Mouse (Mus musculus): ENCODE measurements around the gene Gatb.

Gatb gene

GRCm38 (mm10) chr3:85659681-85660080 lies 85.8 kb downstream of the Gatb start:
- no peak for DNase-seq (ENCODE audit: low read depth)

GRCm38 (mm10) chr3:85661926-85662813 lies 88.3 kb downstream of the Gatb start:
- DNase-seq (ENCODE audit: low read depth): no peak

DNA sequence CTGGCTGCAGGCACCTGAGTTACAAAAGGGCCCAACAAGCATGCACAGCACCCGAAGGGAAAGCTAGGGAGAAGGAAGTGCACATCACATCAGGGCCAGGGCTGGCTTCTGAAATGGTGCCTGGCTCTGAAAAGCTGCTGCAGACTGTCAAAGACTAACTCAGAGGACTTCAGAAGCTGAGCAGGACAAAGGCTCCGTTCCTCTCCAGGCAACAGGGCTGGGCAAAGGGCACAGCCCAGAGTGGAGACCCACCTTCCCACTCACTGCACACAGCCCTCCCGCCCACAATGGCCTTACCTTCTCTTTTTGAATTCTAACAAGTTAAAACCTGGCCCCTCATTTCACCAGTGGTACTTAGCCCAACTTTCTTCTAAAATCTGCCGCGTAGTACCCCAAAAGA lies 89.9 kb downstream of the Gatb start:
- DNase-seq (ENCODE audit: low read depth): no peak

GRCm38 (mm10) chr3:85664591-85665171 lies 90.8 kb downstream of the Gatb start:
- DNase-seq (ENCODE audit: low read depth): no peak

DNA sequence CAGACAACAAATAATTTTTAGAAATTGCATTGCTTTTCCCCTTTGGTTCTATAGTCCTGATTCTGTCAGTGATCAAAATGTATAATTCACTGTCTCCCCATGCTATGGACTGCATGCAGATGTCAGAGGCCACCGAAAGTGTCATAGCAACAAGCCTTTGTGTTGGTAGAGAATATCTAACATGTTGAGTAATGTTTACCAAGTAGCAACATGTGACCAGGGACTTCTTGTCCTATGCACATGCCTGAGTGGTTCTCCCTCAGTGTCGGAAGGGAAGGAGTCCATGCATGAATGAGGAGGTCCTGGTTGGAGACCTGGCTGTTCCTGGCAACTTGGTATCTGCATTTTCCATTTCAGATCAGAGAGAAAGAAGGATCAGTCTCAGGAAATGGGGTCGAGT lies 92.2 kb downstream of the Gatb start:
- DNase-seq (ENCODE audit: low read depth): no peak

- no peak for DNase-seq (ENCODE audit: low read depth)
Measured at GRCm38 (mm10) chr3:85666736-85667135, 92.8 kb downstream of the Gatb start.

DNA sequence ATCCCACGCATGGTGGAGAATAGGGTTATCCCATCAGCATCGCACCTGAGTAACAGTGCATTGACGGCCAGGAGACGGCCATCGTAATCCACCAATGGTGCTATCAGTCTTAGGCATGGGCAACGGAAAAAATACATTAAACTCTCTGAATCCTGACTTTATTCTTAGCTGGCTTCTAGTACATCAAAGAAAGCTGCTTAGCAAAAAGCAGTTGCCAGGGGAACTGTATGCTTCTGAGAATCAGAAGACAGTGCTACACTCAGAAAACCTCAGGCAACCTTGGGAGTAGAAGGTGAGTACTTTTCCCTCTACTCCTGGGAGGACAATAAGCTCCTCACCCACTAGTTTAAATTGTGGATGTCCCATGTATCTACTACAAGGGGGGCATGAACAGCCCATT lies 93.8 kb downstream of the Gatb start:
- DNase-seq (ENCODE audit: low read depth): no peak

- DNase-seq (ENCODE audit: low read depth): no peak
Measured at GRCm38 (mm10) chr3:85669844-85670243, 95.9 kb downstream of the Gatb start.

GRCm38 (mm10) chr3:85677133-85677532 lies 103.2 kb downstream of the Gatb start:
- DNase-seq (ENCODE audit: low read depth): no peak

DNA sequence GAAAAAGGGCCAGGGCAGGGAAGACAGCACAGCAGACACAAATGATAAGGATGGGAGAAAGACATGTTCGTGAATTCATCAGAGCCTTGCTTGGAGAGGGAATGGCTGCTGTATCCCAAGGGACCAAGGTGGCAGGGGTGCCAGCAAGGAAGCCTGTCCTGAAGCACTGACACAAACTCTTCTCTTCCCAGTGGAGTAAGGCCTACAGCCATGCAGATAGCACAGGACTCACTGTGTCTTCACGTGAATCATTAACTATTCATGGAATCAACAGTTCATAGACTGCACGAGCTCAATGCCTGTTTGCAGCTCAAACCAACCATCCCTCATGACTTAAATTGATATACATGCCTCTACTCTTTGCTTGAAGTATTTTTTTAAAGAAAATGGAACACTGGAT lies 104.0 kb downstream of the Gatb start:
- no peak for DNase-seq (ENCODE audit: low read depth)

DNA sequence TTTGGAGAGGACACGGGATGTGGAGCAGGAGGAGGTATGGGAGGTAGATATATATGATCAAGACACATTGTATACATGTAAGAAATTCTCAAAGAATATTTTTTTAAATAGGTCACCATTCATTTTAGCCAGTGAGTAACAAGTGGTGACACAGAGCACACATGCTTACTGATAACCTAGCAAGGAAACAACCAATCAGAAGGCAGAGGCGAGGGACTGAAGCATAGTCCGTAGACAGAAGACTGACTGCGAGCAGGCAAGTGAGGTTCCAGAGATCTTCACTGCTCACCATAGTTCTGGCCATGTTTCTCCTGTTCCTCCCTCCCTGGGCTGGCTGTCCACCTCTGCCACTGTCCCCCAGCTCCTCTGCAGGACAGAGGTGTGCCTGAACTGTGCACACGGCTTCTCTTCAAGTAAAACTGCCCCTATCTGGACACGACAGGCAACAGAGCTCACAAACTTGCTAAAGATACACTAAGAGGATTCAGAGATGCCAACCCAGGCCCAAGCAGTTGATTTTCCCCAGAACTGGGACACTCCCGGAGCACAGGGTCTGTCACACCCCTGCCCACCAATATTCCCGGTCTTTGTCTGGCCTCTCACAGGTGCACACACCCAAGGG lies 105.5 kb downstream of the Gatb start:
- DNase-seq (ENCODE audit: low read depth): no peak

- DNase-seq (ENCODE audit: low read depth): no peak
Measured at GRCm38 (mm10) chr3:85679960-85680359, 106.0 kb downstream of the Gatb start.

DNA sequence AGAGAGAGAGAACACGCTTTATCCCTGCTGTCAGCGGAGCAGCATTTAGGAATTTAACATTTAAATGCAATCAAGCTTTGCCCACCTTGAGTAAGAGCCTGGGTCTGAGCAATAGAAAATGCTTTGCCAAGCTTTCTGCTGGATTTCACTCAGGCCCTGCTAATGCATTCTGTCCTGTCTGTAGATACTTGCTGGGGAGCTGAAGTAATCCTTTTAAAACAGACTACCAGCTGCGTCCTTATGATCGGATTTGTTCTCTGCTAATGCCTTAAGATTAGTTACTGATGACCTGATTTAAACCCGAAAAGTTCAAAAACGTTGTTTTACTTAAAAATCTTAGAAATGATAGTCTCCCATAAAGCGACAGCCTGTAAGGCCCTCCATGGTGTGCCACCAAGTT lies 107.2 kb downstream of the Gatb start:
- DNase-seq (ENCODE audit: low read depth): no peak

- no peak for DNase-seq (ENCODE audit: low read depth)
Measured at GRCm38 (mm10) chr3:85683618-85684017, 109.7 kb downstream of the Gatb start.

DNA sequence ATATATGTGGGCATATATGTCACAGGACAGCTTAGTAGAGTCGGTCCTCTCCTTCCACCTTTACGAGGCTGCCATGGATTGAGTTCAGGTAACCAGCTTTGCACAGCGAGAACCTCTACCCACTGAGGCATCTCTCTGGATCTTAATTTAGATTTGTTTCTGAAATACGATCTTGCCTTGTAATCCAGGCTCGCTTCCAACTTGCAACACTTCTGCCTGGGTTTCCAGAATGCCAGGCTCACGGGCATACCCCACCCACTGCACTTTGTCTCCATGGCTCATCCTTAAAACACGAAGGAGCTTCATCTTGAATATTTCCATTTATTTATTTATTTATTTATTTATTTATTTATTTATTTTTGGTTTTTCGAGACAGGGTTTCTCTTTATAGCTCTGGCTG lies 111.4 kb downstream of the Gatb start:
- no peak for DNase-seq (ENCODE audit: low read depth)

- DNase-seq (ENCODE audit: low read depth): no peak
Measured at GRCm38 (mm10) chr3:85688341-85688740, 114.4 kb downstream of the Gatb start.

- no peak for DNase-seq (ENCODE audit: low read depth)
Measured at GRCm38 (mm10) chr3:85691134-85691533, 117.2 kb downstream of the Gatb start.

DNA sequence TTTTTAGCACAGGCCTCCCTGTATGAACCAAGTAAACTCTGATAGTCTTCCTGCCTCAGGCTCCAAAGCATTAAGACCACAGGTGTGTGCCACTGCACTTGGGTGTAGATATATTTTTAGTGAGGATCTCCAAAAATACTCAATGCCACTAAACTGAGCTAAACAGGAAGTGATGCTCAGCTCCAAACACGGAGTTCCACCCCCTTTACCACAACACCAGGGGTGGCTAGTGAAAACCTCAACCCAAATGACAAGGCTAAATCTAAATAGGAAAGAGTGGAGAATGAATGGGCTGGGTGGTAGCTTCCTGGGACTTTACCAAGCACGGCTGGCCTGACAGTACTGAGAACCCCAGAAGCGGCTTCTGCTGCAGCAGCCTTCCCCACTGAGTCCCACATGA lies 119.1 kb downstream of the Gatb start:
- DNase-seq (ENCODE audit: low read depth): no peak

DNA sequence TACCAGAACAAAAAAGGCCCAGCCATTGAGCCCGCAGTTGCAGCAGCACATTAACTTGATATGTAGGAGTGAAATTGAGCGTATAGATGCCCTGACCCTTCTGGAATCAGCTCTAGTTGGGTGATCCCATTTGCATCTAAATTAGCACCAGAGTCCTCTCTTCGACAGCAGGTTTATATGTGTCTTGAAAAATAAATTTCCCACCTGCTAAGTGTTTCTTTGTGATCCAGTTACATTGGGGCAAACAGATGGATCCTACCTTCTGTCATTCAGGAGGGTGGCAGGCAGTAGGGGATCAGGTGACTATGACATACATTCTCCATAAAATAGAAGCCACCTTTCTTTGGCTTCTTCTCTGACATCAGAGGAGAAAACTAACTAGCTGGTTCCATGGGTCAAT lies 121.1 kb downstream of the Gatb start:
- no peak for DNase-seq (ENCODE audit: low read depth)

DNA sequence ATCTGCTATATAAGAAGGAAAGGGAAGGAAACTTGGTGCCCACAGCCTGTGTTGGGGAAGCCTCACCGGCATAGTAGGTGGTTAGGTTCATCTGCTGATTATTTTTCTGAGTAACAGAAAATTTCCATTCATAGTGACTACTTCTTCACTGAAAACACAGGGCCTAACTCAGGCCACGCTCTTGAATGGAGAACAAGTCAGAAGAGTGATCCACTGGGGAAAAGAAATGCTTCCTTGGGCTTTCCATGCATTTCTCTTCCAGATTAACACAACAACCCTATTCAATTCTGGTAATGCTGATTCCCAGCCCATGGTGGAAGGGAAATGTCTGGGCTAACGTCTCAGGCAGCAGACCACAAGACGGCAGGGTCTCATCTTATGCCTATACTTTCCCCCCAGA lies 124.6 kb downstream of the Gatb start:
- DNase-seq (ENCODE audit: low read depth): no peak

DNA sequence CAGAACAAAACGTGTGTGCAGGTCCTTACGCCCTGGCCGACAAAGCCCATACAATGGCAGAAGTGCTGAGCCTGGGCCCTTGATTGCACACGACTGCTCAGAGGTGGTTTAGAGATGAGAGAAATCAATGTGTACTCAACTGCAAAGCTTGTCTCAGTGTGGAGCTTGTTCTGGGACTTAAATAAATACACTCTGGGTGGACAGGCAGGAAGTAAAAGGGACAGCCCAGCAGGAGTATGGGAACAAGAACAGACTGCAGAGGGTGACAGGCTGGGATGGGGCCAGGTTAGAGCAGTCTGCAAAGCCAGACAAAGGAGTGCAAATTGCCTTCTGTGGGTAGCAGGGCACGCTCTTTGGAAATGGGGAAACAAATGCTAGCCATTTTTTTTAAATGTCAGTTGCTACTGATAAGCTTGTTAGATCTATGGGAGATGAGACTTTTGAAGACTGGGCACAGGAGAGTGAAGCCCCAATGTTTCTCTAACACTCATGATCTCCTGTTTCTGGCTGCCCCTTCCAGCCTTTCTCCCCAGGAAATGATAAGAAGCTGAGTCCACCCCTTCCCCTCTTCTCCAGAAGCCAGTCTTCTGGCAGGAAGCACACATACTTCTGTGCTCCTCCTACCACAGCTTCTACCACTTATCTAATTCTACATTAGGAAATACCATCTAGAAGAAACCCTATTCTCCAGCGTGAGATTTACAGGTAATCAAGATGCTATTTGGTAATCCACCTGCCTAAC lies 129.4 kb downstream of the Gatb start:
- DNase-seq (ENCODE audit: low read depth): no peak

Data from fibroblast of lung, adult 2 months (primary cell).